Mouse (Mus musculus) CH12.LX (cell line): ENCODE data around the gene Creb3. TPM values are rescaled to one million over a fixed set of nuclear protein-coding genes. Genes with fewer than 3 reads are reported as not detected.

ENCODE experiments used
- DNase-seq: peaks from one replicate; pipeline ENCODE4 v3.0.0-alpha.2; 2013; ENCODE audit errors: extremely low read depth
- H3K27ac ChIP-seq: 2 replicates; pipeline ENCODE4 v1.5.1; 2012; ENCODE audit warnings: low read depth, mild to moderate bottlenecking, control low read depth, moderate library complexity; ENCODE audit not compliant: insufficient read depth
- H3K27me3 ChIP-seq: replicated peaks from 2 replicates; pipeline ENCODE3; 2012; ENCODE audit warnings: inconsistent platforms
- H3K36me3 ChIP-seq, 2 experiments: replicated peaks in 1 of 2; 2 replicates each; pipeline versions ENCODE3 to v1.6.1; 2012; ENCODE audit warnings: inconsistent platforms in 1 of 2, low read length in 1 of 2, mild to moderate bottlenecking in 1 of 2, mixed read lengths in 1 of 2, moderate library complexity in 1 of 2; ENCODE audit not compliant: control insufficient read depth in 1 of 2, insufficient read depth in 1 of 2
- H3K4me1 ChIP-seq, 2 experiments: 2 replicates each; pipeline ENCODE4 v1.6.1; 2012; ENCODE audit warnings: inconsistent platforms in 1 of 2, moderate library complexity in 1 of 2; ENCODE audit not compliant: insufficient read depth in 2 of 2, control insufficient read depth in 1 of 2
- H3K4me2 ChIP-seq: 2 replicates; pipeline ENCODE4 v1.6.1; 2012; ENCODE audit warnings: low read depth, mild to moderate bottlenecking, control low read depth; ENCODE audit not compliant: poor library complexity, insufficient read depth, severe bottlenecking
- H3K4me3 ChIP-seq, 3 experiments: fragments of 150-350 bp in 1 of 3; sonication (generic) in 1 of 3; replicated peaks in 1 of 3; 2 replicates each; pipeline versions ENCODE3 to v1.5.1; 2011 to 2012; ENCODE audit warnings: low read depth in 2 of 3, low read length in 2 of 3, mild to moderate bottlenecking in 2 of 3, moderate library complexity in 2 of 3, control low read depth in 1 of 3, improper control_type of control experiment in 1 of 3, inconsistent platforms in 1 of 3, mixed read lengths in 1 of 3; ENCODE audit not compliant: poor library complexity in 1 of 3
- H3K79me2 ChIP-seq: replicated peaks from 2 replicates; pipeline ENCODE4 v1.6.1; 2012; ENCODE audit warnings: mild to moderate bottlenecking, moderate library complexity; ENCODE audit not compliant: control insufficient read depth, poor library complexity, insufficient read depth, severe bottlenecking; ENCODE audit errors: extremely low read depth
- H3K9ac ChIP-seq: 2 replicates; pipeline ENCODE4 v1.6.1; 2012; ENCODE audit warnings: low read depth, mild to moderate bottlenecking, control low read depth, moderate library complexity; ENCODE audit not compliant: insufficient read depth
- H3K9me3 ChIP-seq: replicated peaks from 2 replicates; pipeline ENCODE3; 2012; ENCODE audit warnings: low read length, inconsistent platforms, mixed read lengths
- CHD1 ChIP-seq: IDR thresholded peaks from 2 replicates; pipeline ENCODE4 v1.6.1; 2012; ENCODE audit warnings: low read depth, low read length, improper control_type of control experiment, inconsistent platforms
- CHD2 ChIP-seq: IDR thresholded peaks from 2 replicates; pipeline ENCODE4 v1.6.1; 2011; ENCODE audit warnings: low read length, improper control_type of control experiment
- E2F4 ChIP-seq: IDR thresholded peaks from 2 replicates; pipeline ENCODE4 v1.6.1; 2011; ENCODE audit warnings: low read depth, low read length, improper control_type of control experiment; ENCODE audit not compliant: insufficient replicate concordance
- EP300 ChIP-seq: IDR thresholded peaks from 2 replicates; pipeline ENCODE4 v1.6.1; 2011; ENCODE audit warnings: low read length, improper control_type of control experiment
- HCFC1 ChIP-seq: IDR thresholded peaks from 2 replicates; pipeline ENCODE4 v1.6.1; 2012; ENCODE audit warnings: low read depth, mild to moderate bottlenecking, inconsistent platforms, low read length, improper control_type of control experiment
- IRF4 ChIP-seq: IDR thresholded peaks from 2 replicates; pipeline ENCODE4 v1.6.1; 2014; ENCODE audit warnings: low read depth, mild to moderate bottlenecking, inconsistent platforms, low read length, improper control_type of control experiment
- JUN ChIP-seq: IDR thresholded peaks from 2 replicates; pipeline ENCODE4 v1.6.1; 2011; ENCODE audit warnings: low read depth, mild to moderate bottlenecking, low read length, improper control_type of control experiment, moderate library complexity; ENCODE audit not compliant: insufficient read depth
- MAFK ChIP-seq: IDR thresholded peaks from 2 replicates; pipeline ENCODE4 v1.6.1; 2011; ENCODE audit warnings: low read length, improper control_type of control experiment; ENCODE audit not compliant: insufficient replicate concordance
- MAX ChIP-seq: IDR thresholded peaks from 2 replicates; pipeline ENCODE4 v1.6.1; 2011; ENCODE audit warnings: low read length, improper control_type of control experiment
- MAZ ChIP-seq: IDR thresholded peaks from 2 replicates; pipeline ENCODE4 v1.6.1; 2012; ENCODE audit warnings: low read depth, mild to moderate bottlenecking, inconsistent platforms, low read length, improper control_type of control experiment, moderate library complexity
- MXI1 ChIP-seq: IDR thresholded peaks from 2 replicates; pipeline ENCODE4 v1.6.1; 2011; ENCODE audit warnings: mild to moderate bottlenecking, low read depth, low read length, improper control_type of control experiment
- PAX5 ChIP-seq: IDR thresholded peaks from 2 replicates; pipeline ENCODE4 v1.6.1; 2012; ENCODE audit warnings: low read length, inconsistent platforms, mixed read lengths
- POLR2A ChIP-seq: IDR thresholded peaks from 2 replicates; pipeline ENCODE4 v1.6.1; 2011; ENCODE audit warnings: low read depth, mild to moderate bottlenecking, improper control_type of control experiment, low read length
- RAD21 ChIP-seq: IDR thresholded peaks from 2 replicates; pipeline ENCODE4 v1.6.1; 2011; ENCODE audit warnings: low read depth, mild to moderate bottlenecking, low read length, improper control_type of control experiment, moderate library complexity
- SIN3A ChIP-seq: IDR thresholded peaks from 2 replicates; pipeline ENCODE4 v1.6.1; 2012; ENCODE audit warnings: low read length, improper control_type of control experiment, inconsistent platforms
- SMC3 ChIP-seq: IDR thresholded peaks from 2 replicates; pipeline ENCODE4 v1.6.1; 2011; ENCODE audit warnings: low read depth, low read length, improper control_type of control experiment
- USF2 ChIP-seq: conservative IDR thresholded peaks from 2 replicates; pipeline ENCODE4 v1.6.1; 2011; ENCODE audit warnings: low read depth, low read length, improper control_type of control experiment
- dilution Hi-C: fragments of 300-500 bp; cut with MboI; formaldehyde crosslinking; loops from 2 replicates; pipeline ENCODE4 v1.14.3; 2020; ENCODE audit warnings: low sequenced_read_pairs; ENCODE audit not compliant: extremely low pct_unique_long_range_greater_than_20kb, extremely low pct_ligation_motif_present
- in situ Hi-C: fragments of 300-500 bp; cut with MboI; formaldehyde crosslinking; loops from 3 replicates; pipeline ENCODE4 v1.14.3; 2019; ENCODE audit warnings: low sequenced_read_pairs, low pct_ligation_motif_present, low pct_unique_long_range_greater_than_20kb, mixed read lengths
- polyA plus RNA-seq: library from polyadenylated mRNA; unstranded; fragments of >175 nt; gene quantifications from 2 replicates; pipeline ENCODE4 v1.2.1, GENCODE M21; 2012; ENCODE audit warnings: low read depth; ENCODE audit not compliant: insufficient read length
- total RNA-seq, 2 experiments: library from RNA; depleted of rRNA; stranded (reverse); fragments of 300-350 nt in 1 of 2; fragments of >200 nt in 1 of 2; gene quantifications; 2 replicates each; pipeline ENCODE4 v1.2.3; 2012 to 2014

Gene Creb3
- total and polyA plus RNA-seq, 3 experiments, result 26.1 to 33.1 (median 32.9) TPM

GRCm38 (mm10) chr4:43583421-43583820, 21.3 kb downstream of the Creb3 start:
- TF ChIP-seq IRF4, result no peak
- TF ChIP-seq MXI1, result no peak
- TF ChIP-seq MAFK, result no peak
- no peak for TF ChIP-seq SIN3A
- no peak for TF ChIP-seq PAX5
- no peak for TF ChIP-seq MAZ
- no peak for TF ChIP-seq EP300
- Histone ChIP-seq H3K79me2 (peaks cover 3% of the 10 kb centered on the region; the same call in 1 of the 2 replicates), H3K9ac (no peak overlapping the region), H3K4me3 (no peak overlapping the region), H3K27ac (no peak overlapping the region), H3K36me3 (peaks cover 44 to 76% of the 10 kb centered on the region in 2 experiments), H3K4me2 (no peak overlapping the region), H3K27me3 (no peaks in the 10 kb centered on the region), H3K9me3 (no peaks in the 10 kb centered on the region), H3K4me1 (peaks cover 4 to 23% of the 10 kb centered on the region in 2 experiments)
- dilution Hi-C loops (no loop called here), in situ Hi-C loops (no loop called here)
- DNase-seq, result no peak

- Histone ChIP-seq H3K36me3 (peaks cover 44 to 76% of the 10 kb centered on the region in 2 experiments), H3K9ac (no peak within 1 kb of the TSS), H3K27me3 (no peaks in the 10 kb centered on the region), H3K4me2 (no peak within 1 kb of the TSS), H3K4me3 (no peak within 1 kb of the TSS), H3K9me3 (no peaks in the 10 kb centered on the region), H3K27ac (no peak within 1 kb of the TSS), H3K79me2 (no peaks in the 10 kb centered on the region), H3K4me1 (peaks cover 3 to 19% of the 10 kb centered on the region in 2 experiments)
- dilution Hi-C loops (no loop called here), in situ Hi-C loops (no loop called here)
- TF ChIP-seq CHD1 (no peak), JUN (no peak), USF2 (no peak), RAD21 (no peak), POLR2A (no peak), HCFC1 (no peak), SMC3 (no peak), CHD2 (no peak), MAX (no peak), E2F4 (no peak)
- DNase-seq, result no peak
Observed at GRCm38 (mm10) chr4:43584444-43585416, 22.6 kb downstream of the Creb3 start, which contains the start of gene Msmp. Gene Msmp, minus strand, starts transcription at chr4:43584494.
